Mouse (Mus musculus): Measurements from ENCODE around the gene Matk.
"Not testable (repeated sequence)": the region's sequence is repeated elsewhere in the genome, so short reads cannot be mapped to it uniquely, and the experiment has no call there.

Gene Matk

DNA sequence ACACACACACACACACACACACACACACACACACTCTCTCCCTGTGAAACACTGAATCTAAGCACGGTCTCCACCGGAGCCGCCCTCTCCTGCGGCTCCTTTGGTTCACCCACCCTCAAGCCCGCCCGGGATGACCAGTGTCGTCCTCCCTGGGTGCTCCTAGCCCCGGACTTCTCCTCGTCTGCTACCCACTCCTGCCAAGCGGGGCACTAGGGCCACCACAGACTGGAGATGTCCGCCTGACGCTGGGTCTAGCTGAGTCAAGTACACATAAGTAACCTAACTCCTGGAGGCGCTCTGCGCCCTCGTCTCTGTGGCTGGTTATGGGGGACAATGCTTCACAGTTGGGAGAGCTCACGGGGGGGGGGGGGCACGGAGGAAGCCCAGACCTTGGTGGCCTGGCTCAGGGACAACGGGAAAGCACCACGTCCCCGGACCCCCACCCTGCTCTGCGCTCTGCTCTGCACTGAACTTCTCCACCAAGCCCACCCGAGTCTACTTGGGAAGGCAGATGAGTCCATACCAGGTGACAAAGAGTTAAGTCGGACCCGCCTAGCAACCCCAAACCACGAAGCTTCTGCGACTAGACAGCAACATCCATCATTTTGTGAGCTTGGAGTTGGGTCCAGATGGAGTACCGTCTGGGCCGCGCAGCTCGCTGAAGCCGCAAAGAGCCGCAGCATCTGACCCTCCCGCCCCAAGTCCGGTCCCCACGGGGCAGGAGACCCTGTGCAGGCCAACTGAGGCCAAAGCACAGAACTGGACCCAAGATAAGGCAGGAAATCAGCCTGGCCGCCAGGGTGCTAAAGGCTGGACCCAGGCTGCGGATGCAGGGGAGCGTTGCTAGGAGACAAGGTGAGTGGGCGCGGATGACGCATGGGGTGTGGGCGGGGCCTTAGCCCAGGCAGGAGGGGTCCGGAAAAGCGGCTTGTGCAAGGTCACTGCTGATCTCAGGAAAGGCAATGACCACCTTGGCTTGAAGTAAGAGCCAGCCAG lies at the start of gene Matk:
TSS of gene Matk (plus strand) at position 512 of the 996 bp plus-strand sequence.
- DNase-seq, result peak; percentile 85 to 87

DNA sequence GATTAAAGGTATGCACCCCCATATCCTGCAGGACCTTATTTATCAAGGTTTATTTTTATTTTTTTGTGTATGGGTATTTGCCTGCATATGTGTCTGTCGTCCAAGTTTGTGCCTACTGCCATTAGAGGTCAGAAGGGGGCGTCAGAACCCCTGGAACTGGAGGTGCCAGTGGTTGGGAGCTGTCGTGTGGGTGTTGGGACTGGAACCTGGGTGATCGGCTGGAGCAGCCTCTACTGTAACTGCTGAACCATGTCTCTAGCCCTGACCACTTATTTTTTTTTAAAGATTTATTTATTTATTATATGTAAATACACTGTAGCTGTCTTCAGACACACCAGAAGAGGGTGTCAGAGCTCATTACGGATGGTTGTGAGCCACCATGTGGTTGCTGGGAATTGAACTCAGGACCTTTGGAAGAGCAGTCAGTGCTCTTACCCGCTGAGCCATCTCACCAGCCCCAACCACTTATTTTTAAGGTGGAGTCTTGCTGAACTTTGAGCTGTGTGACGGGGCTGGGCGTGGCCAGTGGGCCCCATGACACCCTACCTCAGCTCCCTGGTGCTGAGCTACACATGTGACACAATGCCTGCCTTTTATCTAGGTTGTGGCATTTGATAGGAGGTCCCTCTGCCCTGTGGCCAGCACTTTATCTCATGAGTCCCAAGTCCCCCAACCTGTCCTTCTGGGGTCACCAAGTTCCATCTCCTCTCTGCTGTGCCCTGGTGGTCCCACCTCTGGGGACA lies 49.6 kb upstream of the Matk start:
- no peak for DNase-seq

DNA sequence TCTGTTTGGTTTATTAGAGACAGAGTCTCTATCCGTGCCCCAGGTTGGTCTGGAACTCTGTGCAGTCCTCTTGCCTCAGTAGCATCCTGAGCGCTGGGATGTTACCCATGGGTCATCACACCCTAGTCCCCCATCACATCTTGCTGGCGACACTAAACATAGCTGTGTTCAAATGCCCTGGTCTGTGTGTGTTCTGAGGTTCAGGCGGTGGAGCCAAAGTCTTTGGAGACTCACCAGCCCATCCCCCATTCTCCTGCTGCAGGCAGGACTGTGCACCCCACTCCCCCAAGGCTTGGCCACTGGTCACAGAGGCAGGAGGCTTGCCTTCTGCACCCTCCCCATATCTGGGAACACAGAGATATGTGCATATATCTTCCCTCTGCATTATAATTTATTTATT lies 48.6 kb upstream of the Matk start:
- no peak for DNase-seq

DNA sequence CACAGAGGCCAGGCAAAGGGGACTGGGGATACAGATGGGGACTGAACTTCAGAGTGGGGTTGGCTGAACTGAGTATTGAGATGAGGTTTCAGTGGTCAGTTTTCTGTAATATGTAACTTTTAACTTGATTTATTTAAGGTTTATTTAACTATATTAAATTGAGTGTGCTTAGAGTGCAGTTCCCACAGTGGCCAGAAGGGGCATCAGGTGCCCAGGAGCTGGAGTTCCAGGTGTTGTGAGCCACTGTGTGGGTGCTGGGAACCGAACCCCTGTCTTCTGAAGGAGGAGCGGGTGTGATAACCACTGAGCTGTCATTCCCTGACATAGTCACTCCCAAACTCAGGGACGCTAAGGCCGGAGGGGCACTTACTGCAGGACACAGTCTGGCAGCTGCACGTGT lies 42.6 kb upstream of the Matk start:
- DNase-seq, result no peak

DNA sequence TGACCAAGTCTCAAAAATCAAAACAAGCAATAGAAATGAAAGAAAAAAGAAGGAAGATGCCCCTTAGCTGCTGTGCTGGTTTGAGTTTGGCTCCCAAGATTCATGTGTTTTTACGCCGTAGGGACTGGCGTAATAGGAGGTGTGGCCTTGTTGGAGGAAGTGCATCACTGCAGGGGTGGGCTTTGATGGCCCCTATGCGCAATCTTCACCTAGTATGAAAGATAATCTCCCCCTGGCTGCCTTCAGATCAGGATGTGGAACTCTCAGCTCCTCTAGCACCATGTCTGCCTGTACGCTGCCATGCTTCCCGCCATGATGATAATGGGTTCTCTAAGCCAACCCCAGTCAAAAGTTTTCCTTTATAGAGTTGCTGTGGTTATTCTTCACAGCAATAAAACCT lies 36.5 kb upstream of the Matk start:
- no peak for DNase-seq

DNA sequence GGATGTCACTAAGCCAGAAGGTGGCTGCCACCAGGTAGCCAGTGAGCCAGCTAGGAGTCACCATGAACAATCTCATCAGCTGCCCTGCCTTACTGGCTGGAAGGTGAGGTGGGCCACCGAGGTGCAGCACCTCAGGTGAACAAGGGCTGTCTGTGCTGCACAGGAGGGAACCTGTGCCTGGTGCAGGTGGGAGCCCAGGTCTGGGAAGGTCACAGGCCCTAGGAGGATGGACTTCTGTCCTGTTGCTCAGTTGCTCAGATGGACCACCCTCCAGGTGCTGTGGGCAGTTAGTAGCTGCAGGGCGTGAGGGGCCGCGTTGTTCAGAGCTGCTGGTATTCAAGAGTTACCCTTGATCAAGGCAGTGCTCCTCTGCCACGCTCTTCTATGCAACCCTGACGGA lies 35.9 kb upstream of the Matk start:
- DNase-seq, result no peak

DNA sequence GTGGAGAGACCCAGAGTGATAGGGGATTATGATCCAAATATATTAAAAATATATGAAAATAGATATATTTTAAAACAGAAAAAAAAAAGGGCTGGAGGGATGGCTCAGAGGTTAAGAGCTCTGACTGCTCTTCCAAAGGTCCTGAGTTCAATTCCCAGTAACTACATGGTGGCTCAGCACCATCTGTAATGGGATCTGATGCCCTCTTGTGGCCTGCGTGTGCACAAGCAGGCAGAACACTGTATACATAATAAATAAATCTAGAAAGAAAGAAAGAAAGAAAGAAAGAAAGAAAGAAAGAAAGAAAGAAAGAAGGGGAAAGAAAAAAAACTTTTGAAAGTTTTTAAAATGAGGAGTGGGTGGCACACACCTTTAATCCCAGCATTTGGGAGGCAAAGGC lies 35.5 kb upstream of the Matk start:
- peak in 1 of 2 experiments; percentile 47 for DNase-seq

DNA sequence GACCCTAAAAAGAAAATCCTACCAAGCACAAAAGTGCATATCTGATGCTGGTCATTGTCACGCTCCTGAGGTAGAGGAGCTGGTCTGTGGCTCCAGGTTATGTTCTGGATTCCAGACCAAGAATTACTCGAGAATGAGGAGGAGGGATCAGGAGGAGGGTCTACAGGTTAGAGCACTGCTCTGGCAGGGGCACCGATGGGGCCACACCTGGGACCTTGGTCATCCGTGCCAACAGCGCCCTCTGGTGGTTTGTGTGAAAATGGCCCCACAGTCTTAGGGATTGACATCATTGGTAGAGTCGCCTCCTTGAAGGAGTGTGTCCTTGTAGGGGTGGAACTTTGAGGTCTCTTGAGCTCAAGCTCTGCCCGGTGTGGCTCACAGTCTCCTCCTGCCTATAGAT lies 34.8 kb upstream of the Matk start:
- DNase-seq, result peak; percentile 72 to 89

DNA sequence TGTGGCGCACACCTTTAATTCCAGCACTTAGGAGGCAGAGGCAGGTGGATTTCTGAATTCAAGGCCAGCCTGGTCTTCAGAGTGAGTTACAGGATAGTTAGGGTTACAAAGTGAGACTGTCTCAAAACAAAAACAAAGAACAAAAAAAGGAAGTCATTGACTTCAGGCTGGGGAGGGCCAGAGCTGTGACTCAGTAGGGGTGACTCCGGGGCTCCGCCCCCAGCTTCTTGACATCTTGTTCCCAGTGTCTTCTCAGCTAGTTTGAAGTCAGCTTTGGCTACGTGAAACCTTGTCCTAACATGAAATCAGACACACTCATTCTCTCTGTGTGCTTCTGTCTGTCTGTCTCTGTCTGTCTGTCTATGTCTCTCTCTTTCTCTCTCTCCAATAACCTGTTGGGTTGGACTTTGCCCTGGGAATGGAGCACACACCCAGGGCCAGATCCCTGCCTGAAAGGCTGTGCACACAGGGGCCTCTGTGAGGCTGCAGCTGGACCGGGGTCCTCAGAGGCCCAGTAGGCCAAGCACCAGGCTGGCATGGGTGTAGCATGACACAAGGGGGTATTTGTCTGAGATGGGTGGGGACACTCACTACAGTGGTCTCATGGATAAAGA lies 31.2 kb upstream of the Matk start:
- no peak for DNase-seq

DNA sequence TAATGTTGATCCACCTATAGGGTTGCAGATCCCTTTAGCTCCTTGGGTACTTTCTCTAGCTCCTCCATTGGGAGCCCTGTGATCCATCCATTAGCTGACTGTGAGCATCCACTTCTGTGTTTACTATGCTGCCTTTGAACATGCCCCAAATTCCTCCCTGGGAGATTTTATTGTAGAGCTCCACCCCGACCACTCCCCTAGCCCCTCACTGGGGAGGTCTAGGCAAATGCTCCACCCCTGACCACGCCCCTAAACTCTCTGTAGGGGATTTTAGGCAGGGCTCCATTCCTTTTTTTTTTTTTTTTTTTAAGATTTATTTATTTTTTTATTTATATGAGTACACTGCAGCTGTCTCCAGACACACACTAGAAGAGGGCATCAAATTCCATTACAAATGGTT lies 29.0 kb upstream of the Matk start:
- DNase-seq, result not testable (repeated sequence)

DNA sequence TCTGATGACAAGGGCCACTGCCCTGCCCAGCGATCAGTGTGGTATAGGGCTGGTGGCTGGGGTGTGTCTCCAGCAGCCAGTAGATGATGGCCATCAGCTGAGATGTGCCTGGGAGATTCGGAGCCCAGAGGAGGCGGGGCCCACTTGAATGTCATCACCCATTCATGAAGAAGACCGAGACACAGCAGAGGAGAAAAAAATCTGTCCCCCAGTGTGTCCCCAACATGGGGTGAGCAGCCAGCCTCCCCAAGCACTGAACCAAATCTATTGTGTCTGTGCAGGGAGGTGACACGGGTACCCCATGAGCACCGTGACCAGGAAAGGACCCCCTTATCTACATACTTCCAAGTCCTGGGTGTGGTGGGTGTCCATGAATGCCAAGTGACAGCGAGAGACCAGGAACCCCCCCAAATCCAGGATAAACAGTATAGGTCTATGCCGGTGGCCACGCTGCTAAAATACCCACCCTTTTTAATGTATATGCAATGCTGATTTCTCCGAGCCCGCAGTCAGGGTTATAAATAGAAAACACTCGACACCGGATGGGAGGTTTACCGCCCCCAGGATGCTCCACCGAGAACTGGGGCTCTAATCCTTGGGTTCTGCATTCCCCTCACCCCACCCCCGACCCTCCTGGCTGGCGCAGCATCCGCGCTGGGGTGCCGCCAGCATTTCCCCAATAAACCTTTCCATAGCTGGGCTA lies 22.8 kb upstream of the Matk start:
- DNase-seq, result peak; percentile 56 to 57

DNA sequence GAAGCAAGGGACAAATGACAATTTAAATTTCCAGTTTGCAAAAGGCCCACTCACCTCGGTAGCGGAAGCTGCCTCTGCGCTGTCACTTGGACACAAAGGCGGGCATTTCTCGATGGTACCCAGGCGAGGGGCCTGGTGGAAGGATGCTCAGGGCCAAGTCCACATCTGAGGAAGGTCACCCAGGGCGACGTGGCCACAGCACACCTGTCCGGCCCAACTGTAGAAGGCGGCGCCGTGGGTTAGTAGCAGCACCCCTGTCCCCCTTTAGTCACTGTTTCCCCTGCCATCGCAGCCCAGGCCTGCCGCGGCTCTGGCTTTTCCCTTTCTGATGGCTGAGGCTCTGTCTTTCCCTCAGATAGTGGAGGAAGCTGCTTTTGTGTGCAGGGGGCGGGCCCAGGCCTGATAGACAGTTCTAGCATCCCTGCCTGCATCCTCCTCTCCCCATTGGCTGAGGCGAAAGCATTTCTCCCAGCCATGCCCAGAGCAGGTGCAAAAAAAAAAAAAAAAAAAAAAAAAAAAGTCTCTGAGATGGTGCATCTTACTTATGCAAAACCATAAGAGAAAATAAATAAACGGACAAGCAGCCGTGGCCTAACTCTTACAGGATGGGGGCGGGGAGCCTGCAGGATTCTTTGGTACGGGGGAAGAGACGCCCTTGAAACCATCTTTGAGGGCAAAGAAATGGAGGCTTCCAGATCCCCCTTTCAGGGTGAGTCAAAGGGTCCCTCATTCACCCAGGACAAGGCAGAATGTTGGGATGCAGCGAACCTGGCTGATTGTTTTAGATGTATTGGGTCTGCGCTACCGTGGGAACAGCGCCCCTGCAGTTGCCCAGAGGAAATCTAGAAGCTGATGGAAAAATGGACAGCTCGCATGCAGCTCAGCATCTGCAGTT lies 22.1 kb upstream of the Matk start, which contains the start of gene Atcay:
TSS of gene Atcay (minus strand) at position 396 of the 895 bp plus-strand sequence.
- peak; percentile 87 to 88 for DNase-seq

DNA sequence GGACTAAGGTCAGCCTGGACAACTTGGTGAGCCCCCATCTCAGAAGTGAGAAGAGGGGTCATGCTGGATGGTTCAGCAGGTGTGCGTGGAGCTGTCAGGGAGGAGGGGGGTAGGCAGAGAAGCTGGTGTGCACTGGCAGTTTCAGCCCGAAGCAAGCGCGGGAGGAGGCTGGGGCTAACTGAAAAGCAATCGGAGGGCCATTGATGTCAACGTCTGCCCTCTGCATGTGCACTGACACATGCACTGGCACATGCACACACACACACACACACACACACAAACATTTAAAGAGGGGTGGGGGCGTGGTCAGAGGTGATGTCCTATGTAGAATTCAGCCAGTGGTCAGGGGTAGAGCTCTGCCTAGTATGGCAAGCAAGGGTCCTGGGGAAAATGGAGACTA lies 21.3 kb upstream of the Matk start:
- no peak for DNase-seq

DNA sequence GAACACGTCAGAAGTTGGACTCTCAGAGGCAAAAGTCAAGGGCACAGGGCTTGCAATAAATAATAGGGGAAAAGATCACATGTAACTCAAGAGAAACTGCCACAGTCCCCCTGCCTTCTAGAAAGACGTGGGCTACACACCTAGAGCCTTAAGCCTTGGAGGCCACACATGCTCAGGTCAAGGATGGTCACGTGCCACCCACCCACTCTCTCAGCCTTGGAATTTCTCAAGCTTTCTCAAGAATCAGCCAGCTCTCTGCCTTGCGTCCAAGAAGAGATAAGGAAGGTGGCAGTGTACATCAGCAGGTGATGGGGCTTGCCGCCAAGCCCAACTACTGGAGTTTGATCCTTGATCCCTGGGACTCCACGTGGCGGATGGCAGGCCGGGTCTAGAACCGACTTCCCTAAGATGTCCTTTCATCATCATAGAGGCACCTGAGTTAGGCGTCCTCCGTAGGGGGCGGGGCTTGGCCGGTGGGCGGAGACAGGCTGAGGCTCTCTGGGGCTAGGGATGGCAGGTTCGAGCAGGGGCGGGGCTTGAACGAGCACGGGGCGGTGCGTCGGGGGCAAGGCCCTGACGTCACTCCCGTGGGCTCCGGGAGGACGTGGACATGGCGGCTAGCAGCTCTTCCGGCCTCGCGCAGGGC lies 20.0 kb upstream of the Matk start, which contains the start of gene Zfr2:
TSS of gene Zfr2 (plus strand) at position 576 of the 646 bp plus-strand sequence.
- peak; percentile 97 to 98 for DNase-seq

DNA sequence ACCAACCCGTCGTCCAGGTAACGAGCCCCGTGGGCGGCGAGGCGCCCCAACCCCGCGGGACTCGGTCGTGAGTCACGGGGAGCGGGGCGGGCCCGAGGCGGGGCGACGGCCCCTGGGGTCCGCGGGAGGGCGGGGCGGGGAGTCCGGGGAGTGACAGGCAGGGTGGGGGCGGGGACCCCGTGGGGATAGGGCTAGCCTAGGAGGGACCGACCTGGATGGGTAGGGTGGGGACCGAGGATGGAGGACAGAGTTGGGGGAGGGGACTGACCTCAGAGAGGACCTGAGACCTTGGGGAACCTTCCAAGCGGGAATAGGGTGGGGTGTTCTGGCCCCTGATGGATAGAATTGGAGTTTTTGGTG lies 19.5 kb upstream of the Matk start:
- DNase-seq, result no peak

DNA sequence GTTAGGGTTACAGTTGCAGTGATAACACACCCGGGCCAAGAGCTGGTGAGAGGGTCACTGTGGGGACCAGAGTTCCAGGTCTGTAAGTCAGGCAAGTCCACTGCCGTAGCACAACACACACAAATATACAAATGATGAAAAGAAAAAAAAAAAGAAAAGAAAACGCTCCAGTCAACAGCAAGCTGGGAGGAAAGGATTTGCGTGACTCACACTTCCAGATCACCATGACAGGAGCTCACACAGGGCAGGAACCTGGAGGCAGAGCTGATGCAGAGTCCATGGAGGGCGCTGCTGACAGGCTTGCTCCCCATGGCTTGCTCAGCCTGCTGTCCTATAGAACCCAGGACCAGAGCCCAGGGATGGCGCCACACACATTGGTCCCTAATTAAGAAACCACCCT lies 18.5 kb upstream of the Matk start:
- DNase-seq, result no peak

DNA sequence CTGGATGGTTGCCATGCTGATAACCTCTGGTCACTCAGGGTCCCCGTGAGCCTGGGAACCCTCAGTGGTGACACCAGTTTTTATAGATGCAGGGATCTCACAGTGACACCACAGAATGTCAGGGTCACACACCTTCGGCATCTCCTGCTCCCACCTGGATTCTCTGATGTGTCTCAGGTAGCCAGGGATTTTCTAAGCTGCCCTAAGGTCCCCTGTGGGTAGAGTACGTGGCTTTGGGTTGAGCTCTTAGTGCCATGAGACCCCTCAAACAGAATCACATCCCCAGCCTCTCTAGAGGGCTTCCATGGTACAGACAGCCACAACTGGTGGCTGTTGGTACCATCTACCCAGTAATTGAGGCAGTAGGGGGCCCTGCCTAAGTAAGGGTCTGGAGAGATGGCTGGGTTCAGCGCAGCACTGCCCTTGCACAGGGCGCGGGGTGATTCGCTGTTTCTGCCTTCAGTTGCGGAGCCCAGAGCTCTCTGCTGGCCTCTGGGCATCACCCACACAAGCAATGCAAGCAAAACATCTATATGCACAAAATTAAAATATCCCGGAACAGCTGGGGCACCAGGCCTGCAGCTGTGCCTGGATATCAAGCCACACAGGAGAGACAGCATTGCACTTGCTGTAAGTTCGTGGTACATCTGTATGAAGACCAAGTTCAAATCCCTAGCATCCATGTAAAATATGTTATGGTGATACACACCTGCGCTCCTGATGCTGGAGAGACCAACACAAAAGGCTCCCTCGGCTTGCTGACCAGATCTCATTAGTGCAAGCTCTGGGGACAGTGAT lies 16.1 kb upstream of the Matk start:
- no peak for DNase-seq

DNA sequence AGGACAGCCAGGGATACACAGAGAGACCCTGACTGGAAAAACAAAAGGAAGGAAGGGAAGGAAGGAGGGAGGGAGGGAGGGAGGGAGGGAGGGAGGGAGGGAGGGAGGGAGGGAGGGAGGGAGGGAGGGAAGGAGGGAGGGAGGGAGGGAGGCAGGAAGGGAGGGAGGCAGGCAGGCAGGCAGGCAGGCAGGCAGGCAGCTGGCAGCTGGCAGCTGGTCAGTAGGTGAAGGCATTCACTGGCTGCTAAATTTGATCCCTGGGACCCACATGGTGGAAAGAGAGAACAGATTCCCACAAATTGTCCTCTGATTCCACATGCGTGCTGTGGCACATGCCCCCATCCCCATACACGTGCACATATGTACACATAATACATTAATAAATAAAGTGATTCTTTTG lies 14.1 kb upstream of the Matk start:
- peak in 1 of 2 experiments; percentile 26 for DNase-seq

DNA sequence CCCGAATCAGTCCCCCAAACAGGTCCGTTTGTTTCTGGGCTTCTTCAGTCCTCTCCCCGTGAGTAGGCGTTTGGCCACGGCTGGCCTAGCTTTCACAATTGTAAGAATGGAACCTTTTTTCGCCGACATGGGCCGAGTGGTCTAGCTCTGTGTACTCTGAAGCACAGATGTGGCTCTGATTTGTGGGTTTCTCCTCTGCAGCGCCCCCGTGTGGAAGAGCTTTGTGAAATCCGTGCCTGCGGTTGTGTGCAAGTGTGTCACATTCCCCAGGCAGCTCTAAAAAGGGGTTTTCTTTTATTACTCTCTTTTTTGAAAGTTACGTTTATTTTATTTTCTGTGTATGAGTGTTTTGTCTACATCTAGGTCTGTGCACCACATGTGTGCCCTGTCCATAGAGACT lies 11.9 kb upstream of the Matk start:
- peak; percentile 66 to 79 for DNase-seq

DNA sequence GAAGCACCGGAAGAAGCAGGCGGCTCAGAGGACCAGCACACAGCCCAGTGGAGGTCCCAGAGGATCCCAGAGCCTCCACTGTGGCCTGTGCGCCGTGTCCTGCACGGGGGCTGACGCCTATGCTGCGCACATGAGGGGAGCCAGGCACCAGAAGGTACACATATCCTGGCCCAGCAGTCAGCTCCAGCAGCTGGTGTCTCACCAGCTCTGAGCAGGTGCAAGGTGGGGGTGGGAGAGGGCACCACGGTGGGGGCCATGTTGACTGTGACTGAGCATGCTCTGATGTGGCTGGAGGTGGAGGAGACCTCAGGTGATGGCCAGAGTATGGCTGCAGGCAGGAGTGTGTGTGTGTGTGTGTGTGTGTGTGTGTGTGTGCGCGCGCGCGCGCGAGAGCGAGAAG lies 10.7 kb upstream of the Matk start:
- DNase-seq, result no peak

Data from cerebellum, postnatal 14 days (tissue).